Mouse (Mus musculus) monocyte, adult 5-6 weeks (primary cell): ENCODE measurements around the gene Ifna1. TPM values are rescaled to one million over a fixed set of nuclear protein-coding genes. Genes with fewer than 3 reads are reported as not detected.

Source experiments
- ATAC-seq: fragments of 153-309, 156-312 bp; replicated peaks from 2 replicates; pipeline ENCODE4 v1.8.0; 2017; ENCODE audit warnings: mild to moderate bottlenecking; ENCODE audit not compliant: low TSS enrichment, insufficient number of reproducible peaks, severe bottlenecking, poor library complexity, low FRiP score
- total RNA-seq: library from RNA; stranded (forward); fragments of 200-1000, 200-491, 200-594 nt; gene quantifications from 3 replicates; pipeline ENCODE4 v1.2.3, GENCODE M21; 2017

Ifna1 gene
- total RNA-seq, 1 experiment from 2014 or later = not detected

DNA sequence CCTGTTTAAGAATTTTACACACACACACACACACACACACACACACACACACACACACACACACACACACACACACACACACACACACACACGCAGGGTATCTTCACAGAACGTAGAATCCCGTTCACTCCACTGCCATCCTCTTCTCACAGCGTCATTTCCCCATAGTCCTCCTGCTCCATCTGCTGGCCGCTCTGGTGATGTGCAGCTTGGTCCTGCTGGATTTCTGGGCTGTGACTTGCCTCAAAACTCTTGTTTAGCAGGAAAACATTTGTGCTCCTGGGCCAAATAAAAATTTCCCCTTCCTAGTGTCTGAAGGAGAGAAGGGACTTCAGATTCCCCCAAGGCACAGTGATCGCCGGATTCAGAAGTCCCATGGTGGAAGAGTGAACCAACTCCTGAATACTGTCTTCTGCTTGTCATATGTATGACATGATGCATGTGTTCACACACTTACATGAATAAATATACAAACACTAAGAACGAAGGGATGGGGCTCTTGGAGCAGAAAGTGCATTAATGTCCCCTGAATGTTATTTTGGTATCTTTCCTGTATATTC lies 17.6 kb downstream of the Ifna1 start:
- peak; percentile 88 for ATAC-seq

DNA sequence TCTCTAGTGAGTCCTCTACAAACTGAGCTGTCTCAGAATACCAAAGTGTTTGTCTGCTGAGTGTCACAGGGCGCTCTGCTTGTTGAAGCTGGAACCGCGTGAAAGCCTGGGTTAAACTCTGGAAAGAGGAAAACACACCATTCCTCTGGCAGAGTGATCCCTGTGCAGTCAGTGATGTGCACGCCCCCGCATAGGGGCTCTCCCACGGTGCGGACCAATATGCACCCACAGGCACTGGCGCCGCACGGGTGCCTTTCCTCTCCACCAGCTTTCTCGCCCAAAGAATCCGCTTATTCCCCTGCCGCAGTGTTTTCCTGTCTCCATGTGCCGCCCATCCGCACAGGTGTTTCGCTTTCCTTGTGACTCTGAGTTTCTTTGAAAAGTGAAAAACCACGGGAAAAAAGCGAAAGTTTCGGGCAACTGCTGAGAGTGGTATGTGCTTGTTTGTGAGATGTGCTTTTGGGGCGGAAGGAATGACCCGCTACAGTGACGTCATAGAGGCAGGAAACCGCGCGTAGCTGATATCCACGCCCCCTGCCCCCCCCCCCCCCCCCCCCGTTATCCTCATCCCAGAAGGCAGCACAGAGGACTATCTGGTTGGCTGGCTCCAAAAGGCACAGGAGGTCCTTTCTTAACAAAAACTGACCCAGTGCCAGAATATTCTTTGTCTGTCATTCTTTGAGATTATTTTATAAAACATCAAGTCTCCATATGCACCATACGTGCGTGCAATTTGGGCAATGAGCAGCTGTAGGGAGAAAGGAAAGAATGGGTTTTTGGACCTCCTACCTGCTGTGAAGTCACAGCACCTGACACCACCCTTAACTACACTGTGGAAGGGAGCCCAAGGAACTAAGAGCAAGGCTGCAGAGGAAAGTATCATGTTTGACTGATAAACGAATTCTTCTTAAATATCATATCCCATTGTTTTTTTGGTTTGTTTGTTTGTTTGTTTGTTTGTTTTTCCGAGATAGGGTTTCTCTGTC lies 18.3 kb downstream of the Ifna1 start:
- no peak for ATAC-seq

- ATAC-seq = no peak
Measured at GRCm38 (mm10) chr4:88872691-88873090, 22.8 kb downstream of the Ifna1 start.

GRCm38 (mm10) chr4:88875435-88876095 lies 25.7 kb downstream of the Ifna1 start:
- ATAC-seq = no peak

- no peak for ATAC-seq
Measured at GRCm38 (mm10) chr4:88876520-88876919, 26.6 kb downstream of the Ifna1 start.

GRCm38 (mm10) chr4:88878246-88878645 lies 28.4 kb downstream of the Ifna1 start:
- peak; percentile 70; the same call in 1 of the 2 replicates for ATAC-seq

GRCm38 (mm10) chr4:88878772-88879171 lies 28.9 kb downstream of the Ifna1 start:
- ATAC-seq = no peak

GRCm38 (mm10) chr4:88880101-88880500 lies 30.2 kb downstream of the Ifna1 start, which contains the start of gene Ifne:
TSS of gene Ifne (minus strand) at chr4:88880201.
- no peak for ATAC-seq

GRCm38 (mm10) chr4:88888236-88888635 lies 38.3 kb downstream of the Ifna1 start:
- ATAC-seq = no peak

DNA sequence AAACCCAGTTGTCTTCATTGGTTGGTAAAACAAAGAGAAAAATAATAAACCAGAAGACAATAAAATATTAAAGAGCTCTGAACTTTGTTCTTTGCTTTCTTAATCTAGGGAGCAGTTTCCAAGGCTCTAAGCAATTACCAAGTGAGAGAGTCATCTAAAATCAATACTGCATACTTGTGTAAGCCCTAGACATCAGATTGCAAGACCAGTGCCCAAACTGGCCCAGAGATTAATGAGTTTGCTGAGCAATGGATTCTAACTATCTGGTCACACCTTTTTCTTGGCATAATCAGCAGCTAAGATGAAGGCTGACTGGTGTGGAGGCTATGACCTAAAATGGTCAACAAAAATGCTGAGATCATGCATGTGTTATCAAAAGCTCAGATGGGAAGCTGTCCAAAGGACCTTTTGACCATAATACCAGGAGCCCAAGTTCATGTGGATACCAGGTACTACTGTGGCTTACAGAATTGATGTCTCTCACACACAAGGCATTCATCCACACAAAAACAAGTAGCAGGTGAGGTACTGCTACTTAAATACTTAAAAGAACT lies 43.4 kb downstream of the Ifna1 start:
- ATAC-seq = no peak

Other genes with a start within 250 kb of the Ifna1 start
- gene Ifna12, start 246.7 kb upstream of the Ifna1 start, total RNA-seq = not detected in 3 replicates
- not detected in 3 replicates for gene C87499, start 215.7 kb upstream of the Ifna1 start, total RNA-seq
- gene Ifna13, start 205.6 kb upstream of the Ifna1 start, total RNA-seq = not detected in 3 replicates
- gene Ifna16, start 173.2 kb upstream of the Ifna1 start, total RNA-seq = not detected in 3 replicates
- gene Ifna2, start 166.2 kb upstream of the Ifna1 start, total RNA-seq = not detected in 3 replicates
- gene Ifnab, start 158.7 kb upstream of the Ifna1 start, total RNA-seq = 0.43 TPM in 1 of 3 replicates, not detected in the others
- gene Gm26566, start 128.3 kb upstream of the Ifna1 start, total RNA-seq = 0.49 to 2.0 TPM in 2 of 3 replicates, not detected in the other
- gene Klhl9, start 127.6 kb upstream of the Ifna1 start, total RNA-seq = 43.5 to 56.6 TPM (median 49.0 TPM) in 3 replicates
- not detected in 3 replicates for gene Gm13271, start 95.2 kb upstream of the Ifna1 start, total RNA-seq
- not detected in 3 replicates for gene Gm13283, start 90.0 kb upstream of the Ifna1 start, total RNA-seq
- gene Gm13290, start 76.3 kb upstream of the Ifna1 start, total RNA-seq = not detected in 3 replicates
- not detected in 3 replicates for gene Gm13289, start 73.2 kb upstream of the Ifna1 start, total RNA-seq
- gene Gm13272, start 70.2 kb upstream of the Ifna1 start, total RNA-seq = not detected in 3 replicates
- not detected in 3 replicates for gene Ifnz, start 68.0 kb upstream of the Ifna1 start, total RNA-seq
- not detected in 3 replicates for gene Gm13276, start 64.4 kb upstream of the Ifna1 start, total RNA-seq
- not detected in 3 replicates for gene Gm13277, start 61.5 kb upstream of the Ifna1 start, total RNA-seq
- gene Gm13278, start 58.5 kb upstream of the Ifna1 start, total RNA-seq = not detected in 3 replicates
- not detected in 3 replicates for gene Gm13275, start 55.6 kb upstream of the Ifna1 start, total RNA-seq
- gene Gm13279, start 52.7 kb upstream of the Ifna1 start, total RNA-seq = not detected in 3 replicates
- gene Gm13285, start 50.4 kb upstream of the Ifna1 start, total RNA-seq = not detected in 3 replicates
- not detected in 3 replicates for gene Gm13287, start 46.8 kb upstream of the Ifna1 start, total RNA-seq
- 0.29 TPM in 1 of 3 replicates, not detected in the others for gene Gm13288, start 44.6 kb upstream of the Ifna1 start, total RNA-seq
- not detected in 3 replicates for gene Ifna7, start 33.9 kb upstream of the Ifna1 start, total RNA-seq
- not detected in 3 replicates for gene Ifna11, start 30.1 kb upstream of the Ifna1 start, total RNA-seq
- not detected in 3 replicates for gene Ifna6, start 22.7 kb upstream of the Ifna1 start, total RNA-seq
- gene Ifna5, start 14.6 kb upstream of the Ifna1 start, total RNA-seq = not detected in 3 replicates
- gene Ifna4, start 8.2 kb upstream of the Ifna1 start, total RNA-seq = not detected in 3 replicates
- not detected in 3 replicates for gene Ifne, start 30.1 kb downstream of the Ifna1 start, total RNA-seq